Mouse (Mus musculus): ENCODE results near the gene Srgap2. TPM values are rescaled to one million over a fixed set of nuclear protein-coding genes. Genes with fewer than 3 reads are reported as not detected.

The Srgap2 gene
- polyA plus RNA-seq, 1 experiment, result 83.8 TPM

DNA sequence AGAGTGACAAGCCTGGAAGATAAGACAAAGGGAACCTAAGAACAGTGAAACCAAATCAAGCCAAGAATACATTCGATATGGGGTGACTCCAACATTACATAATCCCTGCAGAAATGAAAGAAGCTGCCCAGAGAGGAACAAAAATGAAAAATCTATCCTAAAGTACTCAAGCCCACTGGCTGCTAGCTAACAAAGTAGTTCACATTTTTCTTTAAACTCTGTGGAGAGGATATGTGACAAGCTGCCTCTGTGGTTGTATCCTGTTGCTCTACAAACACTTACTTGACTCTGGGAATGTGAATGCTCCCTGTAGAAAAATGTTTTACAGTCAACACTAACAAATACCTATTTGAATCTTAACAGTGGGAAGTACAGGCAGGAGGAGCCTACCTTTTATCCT is 25.5 kb downstream of the Srgap2 start:
- Histone ChIP-seq H3K9me3 (replicated peaks; ENCODE audit: control insufficient read depth, insufficient read depth, low read length, poor library complexity, severe bottlenecking) (no peaks in the 10 kb centered on the region), H3K9ac (ENCODE audit: low read depth, poor library complexity, severe bottlenecking) (no peak overlapping the region), H3K4me1 (ENCODE audit: control insufficient read depth, insufficient read depth, low read length) (no peaks in the 10 kb centered on the region), H3K27me3 (ENCODE audit: control insufficient read depth, insufficient read depth, low read length, poor library complexity, severe bottlenecking) (no peaks in the 10 kb centered on the region), H3K27ac (ENCODE audit: insufficient read depth, low read length) (no peak overlapping the region), H3K36me3 (ENCODE audit: control insufficient read depth, insufficient read depth, low read length, poor library complexity, severe bottlenecking) (no peaks in the 10 kb centered on the region), H3K4me3 (ENCODE audit: low read depth, low read length) (no peak overlapping the region)
- TF ChIP-seq EP300 (IDR thresholded peaks at IDR 0.05; ENCODE audit: insufficient read depth, low read depth, low read length), result no peak
- no peak for TF ChIP-seq POLR2A (IDR thresholded peaks at IDR 0.05; ENCODE audit: insufficient read depth, low read length)
- no peak for TF ChIP-seq CTCF (IDR thresholded peaks at IDR 0.05; ENCODE audit: low read depth, low read length)

DNA sequence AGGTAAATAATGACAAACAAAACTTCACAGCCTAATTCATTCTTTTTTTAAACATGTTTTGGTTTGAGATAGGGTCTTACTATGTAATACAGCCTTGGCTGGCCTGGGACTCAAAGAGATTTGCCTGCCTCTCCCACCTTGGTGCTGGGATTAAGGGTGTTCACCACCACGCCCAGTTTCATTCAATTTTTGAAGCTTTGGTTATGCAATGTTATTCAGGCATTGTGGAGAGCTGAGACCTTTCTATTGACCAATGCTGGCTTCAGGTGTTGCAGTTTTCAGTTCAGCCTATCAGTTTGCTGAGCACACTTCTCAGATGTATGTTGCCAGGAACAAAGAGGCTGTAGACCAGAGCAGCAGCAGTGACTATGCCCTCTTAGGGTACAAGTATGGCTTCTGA is 28.9 kb downstream of the Srgap2 start:
- H3K27me3 ChIP-seq (ENCODE audit: control insufficient read depth, insufficient read depth, low read length, poor library complexity, severe bottlenecking), result no peaks in the 10 kb centered on the region
- no peaks in the 10 kb centered on the region for H3K36me3 ChIP-seq (ENCODE audit: control insufficient read depth, insufficient read depth, low read length, poor library complexity, severe bottlenecking)
- H3K27ac ChIP-seq (ENCODE audit: insufficient read depth, low read length), result no peak overlapping the region
- no peaks in the 10 kb centered on the region for H3K9me3 ChIP-seq (replicated peaks; ENCODE audit: control insufficient read depth, insufficient read depth, low read length, poor library complexity, severe bottlenecking)
- H3K4me1 ChIP-seq (ENCODE audit: control insufficient read depth, insufficient read depth, low read length), result no peaks in the 10 kb centered on the region
- no peak overlapping the region for H3K9ac ChIP-seq (ENCODE audit: low read depth, poor library complexity, severe bottlenecking)
- no peak overlapping the region for H3K4me3 ChIP-seq (ENCODE audit: low read depth, low read length)
- no peak for TF ChIP-seq CTCF (IDR thresholded peaks at IDR 0.05; ENCODE audit: low read depth, low read length)
- no peak for TF ChIP-seq EP300 (IDR thresholded peaks at IDR 0.05; ENCODE audit: insufficient read depth, low read depth, low read length)
- TF ChIP-seq POLR2A (IDR thresholded peaks at IDR 0.05; ENCODE audit: insufficient read depth, low read length), result no peak

DNA sequence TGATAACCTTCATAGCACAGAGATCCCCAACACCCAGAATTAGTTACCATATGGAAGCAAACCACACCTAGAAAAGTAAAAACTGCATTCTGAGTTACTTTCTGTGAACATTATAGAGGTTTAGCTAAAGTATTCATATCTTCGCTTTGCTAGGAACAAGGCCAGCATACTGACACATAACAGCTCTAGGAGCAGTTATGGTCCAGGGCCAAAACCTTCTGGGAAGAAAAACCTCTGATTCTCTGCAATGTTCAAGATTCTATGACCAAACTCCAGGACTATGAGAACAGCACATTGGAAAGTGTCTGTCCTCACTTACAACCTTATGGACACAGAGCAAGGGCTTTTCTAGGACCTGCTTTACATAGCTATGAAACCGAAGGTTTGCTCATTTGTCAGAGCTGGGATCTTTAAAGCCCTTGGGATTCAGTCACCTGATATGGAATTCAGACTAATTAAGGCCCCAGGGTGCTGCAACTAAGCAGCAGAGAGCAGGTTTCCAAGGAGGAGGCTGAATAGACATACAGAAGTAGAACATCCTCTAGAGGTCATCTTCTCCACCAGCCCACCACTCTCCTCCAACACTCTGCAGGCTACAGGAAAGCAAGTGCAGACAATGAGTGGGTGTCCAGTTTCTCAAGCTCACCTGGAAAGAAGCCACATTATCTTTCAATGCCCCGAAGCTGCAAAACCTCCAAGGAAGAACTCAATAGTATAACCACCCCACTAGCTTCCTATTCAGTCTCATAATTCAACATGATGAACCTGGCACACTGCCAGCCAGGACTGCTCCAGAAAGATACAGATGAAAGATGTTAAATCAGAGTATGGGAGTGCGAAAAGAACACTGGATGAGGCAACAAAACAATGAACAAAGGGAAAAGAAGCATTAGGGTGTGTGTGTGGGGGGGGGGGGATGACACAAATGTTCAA is 32.9 kb downstream of the Srgap2 start:
- H3K9ac ChIP-seq (ENCODE audit: low read depth, poor library complexity, severe bottlenecking), result no peak overlapping the region
- no peaks in the 10 kb centered on the region for H3K27me3 ChIP-seq (ENCODE audit: control insufficient read depth, insufficient read depth, low read length, poor library complexity, severe bottlenecking)
- H3K9me3 ChIP-seq (replicated peaks; ENCODE audit: control insufficient read depth, insufficient read depth, low read length, poor library complexity, severe bottlenecking), result no peaks in the 10 kb centered on the region
- H3K36me3 ChIP-seq (ENCODE audit: control insufficient read depth, insufficient read depth, low read length, poor library complexity, severe bottlenecking), result no peaks in the 10 kb centered on the region
- H3K4me3 ChIP-seq (ENCODE audit: low read depth, low read length), result no peak overlapping the region
- no peak overlapping the region for H3K27ac ChIP-seq (ENCODE audit: insufficient read depth, low read length)
- TF ChIP-seq POLR2A (IDR thresholded peaks at IDR 0.05; ENCODE audit: insufficient read depth, low read length) (no peak), EP300 (IDR thresholded peaks at IDR 0.05; ENCODE audit: insufficient read depth, low read depth, low read length) (no peak), CTCF (IDR thresholded peaks at IDR 0.05; ENCODE audit: low read depth, low read length) (no peak)
- no peaks in the 10 kb centered on the region for H3K4me1 ChIP-seq (ENCODE audit: control insufficient read depth, insufficient read depth, low read length)

DNA sequence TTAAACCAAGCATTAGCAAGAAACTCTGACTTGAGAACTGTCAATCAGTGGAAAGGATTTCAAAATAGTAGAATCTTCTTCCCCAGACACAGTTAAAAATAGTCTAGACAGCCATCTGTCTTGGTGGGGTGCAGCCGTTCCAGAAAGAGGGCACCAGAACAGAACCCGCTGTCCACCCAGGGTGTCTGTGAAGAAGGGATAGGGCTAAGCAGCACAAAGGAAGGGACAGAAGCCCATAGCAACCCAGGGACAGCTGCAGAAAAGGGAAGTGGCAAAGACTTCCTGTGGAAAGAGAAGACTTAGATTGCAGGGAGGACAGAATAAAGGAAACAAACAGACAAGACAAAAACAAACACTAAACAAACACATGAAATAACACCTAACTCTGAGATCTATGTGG is 34.8 kb downstream of the Srgap2 start:
- no peak overlapping the region for H3K27ac ChIP-seq (ENCODE audit: insufficient read depth, low read length)
- no peaks in the 10 kb centered on the region for H3K27me3 ChIP-seq (ENCODE audit: control insufficient read depth, insufficient read depth, low read length, poor library complexity, severe bottlenecking)
- H3K9ac ChIP-seq (ENCODE audit: low read depth, poor library complexity, severe bottlenecking), result no peak overlapping the region
- no peak overlapping the region for H3K4me3 ChIP-seq (ENCODE audit: low read depth, low read length)
- no peaks in the 10 kb centered on the region for H3K9me3 ChIP-seq (replicated peaks; ENCODE audit: control insufficient read depth, insufficient read depth, low read length, poor library complexity, severe bottlenecking)
- H3K36me3 ChIP-seq (ENCODE audit: control insufficient read depth, insufficient read depth, low read length, poor library complexity, severe bottlenecking), result no peaks in the 10 kb centered on the region
- no peaks in the 10 kb centered on the region for H3K4me1 ChIP-seq (ENCODE audit: control insufficient read depth, insufficient read depth, low read length)
- TF ChIP-seq EP300 (IDR thresholded peaks at IDR 0.05; ENCODE audit: insufficient read depth, low read depth, low read length) (no peak), CTCF (IDR thresholded peaks at IDR 0.05; ENCODE audit: low read depth, low read length) (no peak), POLR2A (IDR thresholded peaks at IDR 0.05; ENCODE audit: insufficient read depth, low read length) (no peak)

DNA sequence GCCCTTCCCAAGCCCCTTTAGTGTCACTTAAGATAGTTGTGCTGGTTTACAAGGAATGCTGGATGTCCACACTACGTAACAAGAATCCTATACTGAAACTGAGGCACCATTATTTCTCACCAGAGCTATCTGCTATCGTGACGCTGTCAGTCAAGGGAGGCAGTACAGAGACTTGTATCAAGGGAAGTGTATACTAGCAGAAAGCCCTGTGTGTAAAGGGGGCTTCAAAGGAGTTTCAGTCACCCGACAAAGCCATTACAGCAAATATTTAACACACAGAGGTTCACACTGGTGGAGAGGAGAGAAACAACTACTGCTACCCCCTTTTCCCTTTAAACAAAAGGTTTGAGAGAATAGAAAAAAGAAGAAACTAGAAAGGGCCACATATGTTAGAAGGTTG is 35.6 kb downstream of the Srgap2 start:
- H3K4me3 ChIP-seq (ENCODE audit: low read depth, low read length), result no peak overlapping the region

DNA sequence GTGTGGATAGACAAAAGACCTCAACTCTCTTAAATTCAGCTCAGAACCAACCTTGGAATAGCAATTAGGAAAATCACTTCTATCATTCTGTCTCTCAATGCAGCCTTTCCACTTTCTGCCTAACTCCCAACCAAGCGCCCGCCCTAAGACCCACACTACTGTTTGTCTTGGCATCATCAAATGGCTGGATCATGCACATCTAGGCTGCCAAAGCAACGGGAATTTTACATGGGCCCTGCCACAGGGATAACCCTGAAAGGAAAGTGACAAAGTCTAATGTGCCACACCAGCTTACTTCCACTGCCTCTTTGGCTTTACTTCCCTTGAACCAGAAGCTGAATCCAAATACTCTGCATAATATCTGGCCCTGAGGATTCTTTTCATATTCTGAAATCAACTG is 37.8 kb downstream of the Srgap2 start:
- H3K36me3 ChIP-seq (ENCODE audit: control insufficient read depth, insufficient read depth, low read length, poor library complexity, severe bottlenecking), result no peaks in the 10 kb centered on the region
- H3K9me3 ChIP-seq (replicated peaks; ENCODE audit: control insufficient read depth, insufficient read depth, low read length, poor library complexity, severe bottlenecking), result no peaks in the 10 kb centered on the region
- H3K9ac ChIP-seq (ENCODE audit: low read depth, poor library complexity, severe bottlenecking), result no peak overlapping the region
- no peaks in the 10 kb centered on the region for H3K4me1 ChIP-seq (ENCODE audit: control insufficient read depth, insufficient read depth, low read length)
- no peak overlapping the region for H3K4me3 ChIP-seq (ENCODE audit: low read depth, low read length)
- no peaks in the 10 kb centered on the region for H3K27me3 ChIP-seq (ENCODE audit: control insufficient read depth, insufficient read depth, low read length, poor library complexity, severe bottlenecking)
- TF ChIP-seq CTCF (IDR thresholded peaks at IDR 0.05; ENCODE audit: low read depth, low read length), result no peak
- no peak for TF ChIP-seq POLR2A (IDR thresholded peaks at IDR 0.05; ENCODE audit: insufficient read depth, low read length)
- TF ChIP-seq EP300 (IDR thresholded peaks at IDR 0.05; ENCODE audit: insufficient read depth, low read depth, low read length), result no peak
- no peak overlapping the region for H3K27ac ChIP-seq (ENCODE audit: insufficient read depth, low read length)

More for the DNA sequence above, 35.6 kb downstream of the Srgap2 start:
- H3K4me1 ChIP-seq (ENCODE audit: control insufficient read depth, insufficient read depth, low read length), result no peaks in the 10 kb centered on the region
- no peaks in the 10 kb centered on the region for H3K27me3 ChIP-seq (ENCODE audit: control insufficient read depth, insufficient read depth, low read length, poor library complexity, severe bottlenecking)
- no peak for TF ChIP-seq EP300 (IDR thresholded peaks at IDR 0.05; ENCODE audit: insufficient read depth, low read depth, low read length)
- H3K9ac ChIP-seq (ENCODE audit: low read depth, poor library complexity, severe bottlenecking), result no peak overlapping the region
- no peaks in the 10 kb centered on the region for H3K36me3 ChIP-seq (ENCODE audit: control insufficient read depth, insufficient read depth, low read length, poor library complexity, severe bottlenecking)
- H3K9me3 ChIP-seq (replicated peaks; ENCODE audit: control insufficient read depth, insufficient read depth, low read length, poor library complexity, severe bottlenecking), result no peaks in the 10 kb centered on the region
- no peak overlapping the region for H3K27ac ChIP-seq (ENCODE audit: insufficient read depth, low read length)

All from ES-Bruce4 (cell line).